Comparison of ENCODE assay signal across 8 mouse cellular contexts in genomic region chr7:80628708-80629183, GRCm38 (mm10). TPM values are rescaled to one million over a fixed set of nuclear protein-coding genes. Genes with fewer than 3 reads are reported as not detected.
DNase-seq lines count a peak whose midpoint lies in the region; ATAC-seq and TF ChIP-seq lines count a peak whose summit lies in the region.

No protein-coding gene starts in this region.

- H3K27ac ChIP-seq in heart, embryonic 11.5 days (ENCODE audit: low read depth, low read length): no peak overlapping the region; the same call in 1 of the 2 replicates
- H3K27ac ChIP-seq in liver, postnatal 0 days (ENCODE audit: low read depth): peak overlapping the region; percentile 80

- H3K4me1 ChIP-seq in heart, embryonic 11.5 days (ENCODE audit: control insufficient read depth, insufficient read depth, low read length): peaks cover 26% of the 10 kb centered on the region
- H3K4me1 ChIP-seq in liver, postnatal 0 days (ENCODE audit: insufficient read depth): peaks cover 31% of the 10 kb centered on the region

- no peak overlapping the region for H3K4me3 ChIP-seq in heart, embryonic 11.5 days (ENCODE audit: low read depth, low read length)
- H3K4me3 ChIP-seq in liver, postnatal 0 days (ENCODE audit: low read depth, low read length): no peak overlapping the region

- TF ChIP-seq CTCF in liver, postnatal 0 days (IDR thresholded peaks at IDR 0.05; ENCODE audit: low read depth): no peak

- H3K27me3 ChIP-seq in heart, embryonic 11.5 days (ENCODE audit: control insufficient read depth, insufficient read depth, low read length): no peaks in the 10 kb centered on the region
- H3K27me3 ChIP-seq in liver, postnatal 0 days (ENCODE audit: insufficient read depth, low read length): no peaks in the 10 kb centered on the region

- H3K9me3 ChIP-seq in heart, embryonic 11.5 days (replicated peaks; ENCODE audit: control insufficient read depth, low read length): no peaks in the 10 kb centered on the region
- H3K9me3 ChIP-seq in liver, postnatal 0 days (ENCODE audit: low read length): no peaks in the 10 kb centered on the region

- H3K4me2 ChIP-seq in heart, embryonic 11.5 days: peak overlapping the region; percentile 12; the same call in 1 of the 2 replicates
- H3K4me2 ChIP-seq in liver, postnatal 0 days (ENCODE audit: low read depth, low read length): peak overlapping the region; percentile 57

- TF ChIP-seq EP300 in liver, postnatal 0 days (IDR thresholded peaks at IDR 0.05; ENCODE audit: low read depth): no peak

- H3K9ac ChIP-seq in heart, embryonic 11.5 days (ENCODE audit: low read depth, low read length): no peak overlapping the region
- H3K9ac ChIP-seq in liver, postnatal 0 days (replicated peaks): peak overlapping the region; percentile 39; the same call in 1 of the 2 replicates

- peaks cover 2% of the 10 kb centered on the region; the same call in 1 of the 2 replicates for H3K36me3 ChIP-seq in heart, embryonic 11.5 days (ENCODE audit: control insufficient read depth, insufficient read depth, low read length)
- H3K36me3 ChIP-seq in liver, postnatal 0 days (replicated peaks; ENCODE audit: insufficient read depth, low read length): no peaks in the 10 kb centered on the region

- 43% methylated on average over 8 of the region's 8 CpGs for WGBS in heart, embryonic 11.5 days (ENCODE audit: insufficient replicate concordance)
- 31% methylated on average over 8 of the region's 8 CpGs for WGBS in liver, postnatal 0 days (ENCODE audit: insufficient replicate concordance)

- no peak; the same call in 1 of the 2 replicates for ATAC-seq in heart, embryonic 11.5 days (replicated peaks; ENCODE audit: insufficient number of reproducible peaks, low FRiP score, low TSS enrichment)
- ATAC-seq in liver, postnatal 0 days: peak; percentile 70

- DNase-seq in adrenal gland, postnatal 10 days: peak; percentile 65
- DNase-seq in adrenal gland, adult 8-10 months: no peak
- DNase-seq in ES-CJ7 (ENCODE audit: low read depth, low spot score): peak; percentile 30
- DNase-seq in cerebellum, postnatal 10 days: peak; percentile 93 to 95
- DNase-seq in kidney, postnatal 25 days: peak; percentile 80 to 82
- DNase-seq in liver, postnatal 0 days: peak; percentile 75
- DNase-seq in skeletal muscle tissue, adult 2 months (ENCODE audit: low read depth, low spot score): peak; percentile 56

RNA-seq across cellular contexts. Expression of gene Crtc3, which starts 59.9 kb away (rescaled TPM):
- 10 to 100 TPM; 19.0 to 26.8 TPM for total RNA-seq in adrenal gland, postnatal 10 days (2021)
- 10 to 100 TPM; 27.2 to 44.9 (median 35.5) TPM for total RNA-seq in adrenal gland, adult 8-10 months (2022)
- 13.4 and 14.2 TPM in 2 replicates for polyA plus RNA-seq in heart, embryonic 11.5 days (2014; fragmentation: Nextera tagmentation; extraction: Ambion mirVana)
- polyA plus RNA-seq in liver, postnatal 0 days (2015; fragmentation: Nextera tagmentation; extraction: Ambion mirVana): 4.1 and 5.4 TPM in 2 replicates
